Mouse (Mus musculus): ENCODE measurements around the gene Astn2. TPM values are rescaled to one million over a fixed set of nuclear protein-coding genes. Genes with fewer than 3 reads are reported as not detected.

Gene Astn2
- polyA plus RNA-seq, 1 experiment from 2014 or later, result 0.12 TPM

GRCm38 (mm10) chr4:66025393-66026062, 378.9 kb downstream of the Astn2 start:
- Histone ChIP-seq H3K9me3 (replicated peaks) (no peaks in the 10 kb centered on the region), H3K4me1 (no peaks in the 10 kb centered on the region), H3K27me3 (replicated peaks) (no peaks in the 10 kb centered on the region), H3K36me3 (no peaks in the 10 kb centered on the region), H3K9ac (no peak overlapping the region), H3K4me2 (no peak overlapping the region), H3K4me3 (no peak overlapping the region), H3K27ac (no peak overlapping the region)
- no peak for ATAC-seq
- WGBS (ENCODE audit: insufficient replicate concordance), result 57% methylated on average over 8 of the region's 8 CpGs

- ATAC-seq, result no peak
- no peak overlapping the region for H3K4me2 ChIP-seq
- H3K9me3 ChIP-seq (replicated peaks), result no peaks in the 10 kb centered on the region
- no peak overlapping the region for H3K4me3 ChIP-seq
- H3K9ac ChIP-seq, result no peak overlapping the region
- no peak overlapping the region for H3K27ac ChIP-seq
- no peaks in the 10 kb centered on the region for H3K27me3 ChIP-seq (replicated peaks)
- no peaks in the 10 kb centered on the region for H3K36me3 ChIP-seq
- H3K4me1 ChIP-seq, result no peaks in the 10 kb centered on the region
These were observed 401.5 kb downstream of the Astn2 start for GRCm38 (mm10) chr4:66002936-66003335.

DNA sequence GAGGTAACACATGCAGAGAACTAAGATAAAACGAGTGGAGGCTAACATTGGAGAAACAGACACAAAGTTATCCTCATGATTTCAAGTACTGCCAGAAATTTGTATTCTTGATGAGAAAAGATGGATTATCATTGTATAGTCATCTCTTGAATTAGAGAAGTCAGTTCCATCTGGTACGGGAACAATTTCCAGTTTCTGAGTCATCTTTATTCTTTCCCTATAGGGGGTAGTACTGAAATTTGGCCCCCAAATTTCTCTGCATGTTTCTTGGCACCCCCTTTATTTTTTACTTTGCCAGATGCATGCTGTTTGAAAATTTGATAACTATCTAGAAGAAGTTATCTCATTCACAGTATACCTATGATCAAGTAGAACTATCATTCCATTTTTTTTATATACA, 420.8 kb downstream of the Astn2 start:
- H3K27me3 ChIP-seq (replicated peaks), result no peaks in the 10 kb centered on the region
- no peak for ATAC-seq
- H3K36me3 ChIP-seq, result no peaks in the 10 kb centered on the region
- no peaks in the 10 kb centered on the region for H3K4me1 ChIP-seq
- H3K9ac ChIP-seq, result no peak overlapping the region
- no peak overlapping the region for H3K4me3 ChIP-seq
- no peak overlapping the region for H3K4me2 ChIP-seq
- H3K9me3 ChIP-seq (replicated peaks), result no peaks in the 10 kb centered on the region
- 62% methylated on average over 2 of the region's 2 CpGs for whole genome bisulfite sequencing (ENCODE audit: insufficient replicate concordance)
- H3K27ac ChIP-seq, result no peak overlapping the region

DNA sequence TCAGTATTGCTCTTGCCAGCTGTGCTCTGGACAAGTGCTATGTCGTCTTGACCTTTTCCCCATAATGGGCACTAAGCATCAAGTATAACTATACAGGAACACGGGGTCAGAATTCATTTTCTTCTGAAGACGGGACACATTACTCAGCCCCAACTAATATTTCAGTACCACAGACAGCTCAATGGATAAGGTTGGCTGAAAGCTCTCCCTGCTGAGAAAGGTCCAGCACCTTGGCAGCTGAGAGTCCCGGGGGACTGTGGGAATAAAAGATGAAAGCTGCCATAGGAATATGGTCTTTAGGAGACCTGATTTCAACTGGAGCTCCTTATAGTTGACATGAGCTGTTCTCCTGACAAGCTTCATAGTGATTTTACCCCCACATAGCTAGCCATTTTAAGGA, 421.5 kb downstream of the Astn2 start:
- 55% methylated on average over 4 of the region's 4 CpGs for WGBS (ENCODE audit: insufficient replicate concordance)
- Histone ChIP-seq H3K27me3 (replicated peaks) (no peaks in the 10 kb centered on the region), H3K4me2 (no peak overlapping the region), H3K4me3 (no peak overlapping the region), H3K36me3 (no peaks in the 10 kb centered on the region), H3K9ac (no peak overlapping the region), H3K9me3 (replicated peaks) (no peaks in the 10 kb centered on the region), H3K4me1 (no peaks in the 10 kb centered on the region), H3K27ac (no peak overlapping the region)
- ATAC-seq, result no peak

- H3K4me2 ChIP-seq, result no peak overlapping the region
- no peak overlapping the region for H3K4me3 ChIP-seq
- H3K4me1 ChIP-seq, result no peaks in the 10 kb centered on the region
- no peaks in the 10 kb centered on the region for H3K27me3 ChIP-seq (replicated peaks)
- no peak for ATAC-seq
- no peaks in the 10 kb centered on the region for H3K36me3 ChIP-seq
- H3K9ac ChIP-seq, result no peak overlapping the region
- H3K27ac ChIP-seq, result no peak overlapping the region
- H3K9me3 ChIP-seq (replicated peaks), result no peaks in the 10 kb centered on the region
- WGBS (ENCODE audit: insufficient replicate concordance), result 64% methylated on average over 3 of the region's 3 CpGs
These were observed 428.2 kb downstream of the Astn2 start for GRCm38 (mm10) chr4:65976251-65976650.

- Histone ChIP-seq H3K27me3 (replicated peaks) (no peaks in the 10 kb centered on the region), H3K9ac (no peak overlapping the region), H3K4me3 (no peak overlapping the region), H3K9me3 (replicated peaks) (no peaks in the 10 kb centered on the region), H3K27ac (no peak overlapping the region), H3K4me1 (no peaks in the 10 kb centered on the region), H3K4me2 (no peak overlapping the region), H3K36me3 (no peaks in the 10 kb centered on the region)
- ATAC-seq, result no peak
- 76% methylated on average over 1 of the region's 1 CpGs for WGBS (ENCODE audit: insufficient replicate concordance)
These were observed 432.0 kb downstream of the Astn2 start for GRCm38 (mm10) chr4:65972395-65972794.

GRCm38 (mm10) chr4:65969318-65969717, 435.1 kb downstream of the Astn2 start:
- Histone ChIP-seq H3K9me3 (replicated peaks) (no peaks in the 10 kb centered on the region), H3K9ac (no peak overlapping the region), H3K27me3 (replicated peaks) (no peaks in the 10 kb centered on the region), H3K36me3 (no peaks in the 10 kb centered on the region), H3K4me2 (no peak overlapping the region), H3K4me1 (no peaks in the 10 kb centered on the region), H3K27ac (no peak overlapping the region), H3K4me3 (no peak overlapping the region)
- ATAC-seq, result no peak
- 33% methylated on average over 2 of the region's 2 CpGs for WGBS (ENCODE audit: insufficient replicate concordance)

DNA sequence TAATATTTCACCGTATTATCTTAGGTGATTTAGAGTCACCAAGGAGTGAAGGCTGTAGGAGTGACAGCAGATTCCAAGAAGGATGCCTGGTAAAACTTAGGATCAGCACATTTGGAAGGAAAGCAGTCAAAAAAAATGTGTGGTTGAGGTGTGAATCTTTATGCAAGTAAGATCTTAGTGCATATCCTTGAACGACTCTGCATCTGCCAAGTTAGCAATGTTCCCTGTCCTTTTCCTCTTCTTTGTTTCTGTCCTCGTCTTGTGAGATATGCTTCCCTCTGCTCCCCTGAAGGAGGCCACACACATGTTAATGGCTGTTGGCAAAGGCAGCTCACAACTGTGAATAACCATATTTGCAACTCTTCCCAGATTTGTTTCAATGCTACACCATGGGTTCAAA, 439.8 kb downstream of the Astn2 start:
- H3K9ac ChIP-seq, result no peak overlapping the region
- no peak overlapping the region for H3K27ac ChIP-seq
- no peaks in the 10 kb centered on the region for H3K9me3 ChIP-seq (replicated peaks)
- ATAC-seq, result no peak
- H3K4me3 ChIP-seq, result no peak overlapping the region
- no peaks in the 10 kb centered on the region for H3K36me3 ChIP-seq
- no peaks in the 10 kb centered on the region for H3K27me3 ChIP-seq (replicated peaks)
- WGBS (ENCODE audit: insufficient replicate concordance), result 55% methylated on average over 3 of the region's 3 CpGs
- H3K4me1 ChIP-seq, result no peaks in the 10 kb centered on the region
- no peak overlapping the region for H3K4me2 ChIP-seq

GRCm38 (mm10) chr4:65959188-65959759, 445.1 kb downstream of the Astn2 start:
- H3K36me3 ChIP-seq, result no peaks in the 10 kb centered on the region
- ATAC-seq, result no peak

DNA sequence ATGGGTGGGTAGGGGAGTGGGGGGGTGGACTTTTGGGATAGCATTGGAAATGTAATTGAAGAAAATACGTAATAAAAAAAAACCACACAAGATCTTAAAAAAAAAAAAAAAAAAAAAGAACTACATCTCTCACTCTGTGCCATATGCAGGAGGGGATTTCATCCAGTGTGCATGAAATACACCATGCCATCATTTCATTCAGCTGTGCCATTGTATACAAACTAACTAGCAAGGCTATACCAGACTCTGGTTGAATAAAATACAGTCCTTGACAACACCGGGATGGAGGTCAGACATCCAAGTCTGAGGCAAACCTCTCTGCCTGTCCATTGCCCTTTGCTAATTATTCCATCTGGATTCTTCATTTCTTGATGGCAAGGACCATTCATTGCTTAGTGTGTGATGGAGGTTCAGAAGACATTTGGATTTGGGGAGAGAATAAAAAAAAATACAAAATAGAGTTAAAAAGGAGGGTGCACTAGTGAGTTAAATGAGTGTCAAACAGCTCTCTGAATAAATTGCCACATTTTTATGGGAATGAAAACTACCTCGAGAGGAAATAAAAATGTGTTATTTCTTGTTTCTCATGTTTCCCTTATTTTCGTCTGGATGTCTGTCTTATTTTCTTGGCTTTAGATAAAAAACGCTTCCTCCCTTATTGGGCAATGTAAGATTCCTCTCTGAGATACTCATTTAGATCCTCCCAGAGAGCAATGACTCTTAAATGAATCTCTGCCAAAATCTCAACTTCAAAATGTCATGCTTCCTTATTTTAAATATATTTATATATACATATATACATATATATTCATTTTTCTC, 445.8 kb downstream of the Astn2 start:
- Histone ChIP-seq H3K4me1 (no peaks in the 10 kb centered on the region), H3K4me3 (no peak overlapping the region), H3K27me3 (replicated peaks) (no peaks in the 10 kb centered on the region), H3K4me2 (no peak overlapping the region), H3K9ac (no peak overlapping the region), H3K27ac (no peak overlapping the region), H3K36me3 (no peaks in the 10 kb centered on the region), H3K9me3 (replicated peaks) (no peaks in the 10 kb centered on the region)
- WGBS (ENCODE audit: insufficient replicate concordance), result 60% methylated on average over 5 of the region's 5 CpGs
- ATAC-seq, result no peak

More at GRCm38 (mm10) chr4:65959188-65959759, 445.1 kb downstream of the Astn2 start:
- Histone ChIP-seq H3K4me1 (no peaks in the 10 kb centered on the region), H3K27ac (no peak overlapping the region), H3K9me3 (replicated peaks) (no peaks in the 10 kb centered on the region), H3K4me3 (no peak overlapping the region), H3K27me3 (replicated peaks) (no peaks in the 10 kb centered on the region), H3K9ac (no peak overlapping the region), H3K4me2 (no peak overlapping the region)
- 70% methylated on average over 5 of the region's 5 CpGs for WGBS (ENCODE audit: insufficient replicate concordance)

GRCm38 (mm10) chr4:65951918-65952317, 452.5 kb downstream of the Astn2 start:
- no peak for ATAC-seq
- H3K9ac ChIP-seq, result no peak overlapping the region
- WGBS (ENCODE audit: insufficient replicate concordance), result 76% methylated on average over 1 of the region's 1 CpGs
- no peak overlapping the region for H3K27ac ChIP-seq
- H3K4me3 ChIP-seq, result no peak overlapping the region
- no peaks in the 10 kb centered on the region for H3K9me3 ChIP-seq (replicated peaks)
- no peaks in the 10 kb centered on the region for H3K36me3 ChIP-seq
- H3K27me3 ChIP-seq (replicated peaks), result no peaks in the 10 kb centered on the region
- H3K4me2 ChIP-seq, result no peak overlapping the region
- H3K4me1 ChIP-seq, result no peaks in the 10 kb centered on the region

DNA sequence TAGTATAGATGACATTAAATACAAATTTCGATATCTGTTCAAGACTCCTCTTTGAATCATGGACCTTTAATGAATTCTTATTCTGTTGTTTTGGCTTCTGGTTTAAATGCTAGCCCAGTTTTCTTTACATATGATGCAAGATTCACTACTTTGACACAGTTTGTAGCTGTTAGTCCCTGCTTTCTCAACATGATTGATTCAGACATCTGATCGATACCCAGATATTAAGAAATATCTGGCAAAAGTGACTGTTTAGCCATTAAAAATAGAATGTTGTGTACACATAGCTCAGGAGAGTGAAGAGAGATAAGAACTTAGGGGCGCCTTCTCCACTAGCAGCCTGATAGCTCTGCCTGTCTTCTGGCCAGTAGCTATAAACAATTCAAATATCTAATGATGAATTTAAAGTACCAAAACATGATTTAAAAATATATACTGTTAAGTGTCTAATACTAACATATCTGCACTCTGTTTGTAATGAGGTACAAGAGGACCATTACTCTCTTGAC, 457.2 kb downstream of the Astn2 start:
- no peak for ATAC-seq
- no peak overlapping the region for H3K4me3 ChIP-seq
- no peak overlapping the region for H3K9ac ChIP-seq
- no peak overlapping the region for H3K27ac ChIP-seq
- no peaks in the 10 kb centered on the region for H3K9me3 ChIP-seq (replicated peaks)
- 61% methylated on average over 3 of the region's 3 CpGs for WGBS (ENCODE audit: insufficient replicate concordance)
- no peaks in the 10 kb centered on the region for H3K27me3 ChIP-seq (replicated peaks)
- H3K4me2 ChIP-seq, result no peak overlapping the region
- H3K36me3 ChIP-seq, result no peaks in the 10 kb centered on the region
- H3K4me1 ChIP-seq, result no peaks in the 10 kb centered on the region

All from liver, embryonic 12.5 days (tissue).